Mouse (Mus musculus) ovary, adult 2 months (tissue): ENCODE data around the gene Fbxw16. TPM values are rescaled to one million over a fixed set of nuclear protein-coding genes. Genes with fewer than 3 reads are reported as not detected.

Experiments used
- polyA plus RNA-seq: library from polyadenylated mRNA; depleted of rRNA; stranded (reverse); fragments of >200 nt; gene quantifications from 2 replicates; pipeline ENCODE4 v1.2.3, GENCODE M21; 2012; rRNA removed

Gene Fbxw16
- polyA plus RNA-seq, result 2.0 TPM in 2 replicates

DNA sequence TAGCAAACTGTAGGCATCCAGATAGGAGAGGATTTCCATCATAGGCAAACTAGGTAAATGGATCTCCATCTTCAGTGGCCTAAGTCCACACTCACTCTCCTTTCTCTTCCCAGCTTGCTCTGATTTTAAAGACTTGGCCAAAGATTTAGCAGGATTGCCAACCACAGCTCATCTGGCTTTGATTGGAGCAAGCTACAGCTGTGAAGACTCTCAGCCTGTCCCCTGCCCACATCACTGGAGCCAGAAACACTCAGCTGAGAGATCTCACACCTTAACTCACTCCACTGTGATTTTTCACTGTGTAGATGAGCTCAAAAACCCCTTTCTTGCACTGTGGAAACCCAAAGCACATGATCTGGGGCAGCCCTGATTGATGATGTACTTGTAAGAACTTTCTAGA lies at the start of gene Fbxw16:
Fbxw16 (minus strand) TSS at position 101 of the 400 bp plus-strand sequence.

DNA sequence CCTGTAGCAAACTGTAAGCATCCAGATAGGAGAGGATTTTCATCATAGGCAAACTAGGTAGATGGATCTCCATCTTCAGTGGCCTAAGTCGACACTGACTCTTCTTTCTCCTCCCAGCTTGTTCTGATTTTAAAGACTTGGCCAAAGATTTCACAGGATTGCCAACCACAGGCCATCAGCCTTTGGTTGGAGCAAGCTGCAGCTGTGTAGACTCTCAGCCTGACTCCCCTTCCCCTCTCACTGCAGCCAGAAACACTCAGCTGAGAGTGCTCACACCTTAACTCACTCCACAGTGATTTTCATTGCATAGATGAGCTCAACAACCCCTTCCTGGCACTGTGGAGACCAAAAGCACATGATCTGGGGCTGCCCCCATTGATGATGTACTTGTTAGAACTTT lies 46.8 kb upstream of the Fbxw16 start, which contains the start of gene Fbxw19:
Fbxw19 (minus strand) TSS at position 101 of the 400 bp plus-strand sequence.

GRCm38 (mm10) chr9:109404196-109404595 lies 44.7 kb downstream of the Fbxw16 start, which contains the start of gene Fbxw22:
Gene Fbxw22 (minus strand): TSS chr9:109404296.

Other genes with a start within 250 kb of the Fbxw16 start
- 0.55 and 1.0 TPM in 2 replicates for gene Fbxw20, start 214.4 kb downstream of the Fbxw16 start, polyA plus RNA-seq
- 2.8 and 3.0 TPM in 2 replicates for gene Fbxw14, start 161.5 kb downstream of the Fbxw16 start, polyA plus RNA-seq
- gene Fbxw28, start 109.5 kb downstream of the Fbxw16 start, polyA plus RNA-seq, result 2.0 and 3.2 TPM in 2 replicates
- gene Fbxw22, start 44.8 kb downstream of the Fbxw16 start, polyA plus RNA-seq, result 1.0 and 1.1 TPM in 2 replicates
- 1.3 and 2.0 TPM in 2 replicates for gene Fbxw19, start 46.7 kb upstream of the Fbxw16 start, polyA plus RNA-seq
- gene Fbxw15, start 119.1 kb upstream of the Fbxw16 start, polyA plus RNA-seq, result 4.1 and 7.2 TPM in 2 replicates
- 4.2 and 5.9 TPM in 2 replicates for gene Fbxw24, start 176.9 kb upstream of the Fbxw16 start, polyA plus RNA-seq
- 0.32 and 0.43 TPM in 2 replicates for gene Fbxw25, start 215.5 kb upstream of the Fbxw16 start, polyA plus RNA-seq